Mouse (Mus musculus) embryonic stem cell, embryonic (primary cell): Measurements from ENCODE around the gene Dapk2.

ENCODE experiments used
- CTCF ChIA-PET, 4 experiments: fragments of 300-600 bp in 2 of 4; fragments of 350-600 bp in 2 of 4; sonication (Branson Sonifier 250); formaldehyde crosslinking; loops; one replicate each; lab custom pipeline; 2022; ENCODE audit warnings: inconsistent platforms in 2 of 4; lab: Charles Lee
- POLR2A ChIA-PET, 4 experiments: fragments of 300-600 bp in 2 of 4; fragments of 350-600 bp in 2 of 4; sonication (Branson Sonifier 250); formaldehyde crosslinking; loops; one replicate each; lab custom pipeline; 2022; ENCODE audit warnings: antibody characterized with exemption in 4 of 4, inconsistent platforms in 1 of 4; lab: Charles Lee

Gene Dapk2

GRCm38 (mm10) chr9:66294227-66294626 lies 136.2 kb downstream of the Dapk2 start:
- CTCF ChIA-PET: interaction anchor here in 2 of 4 experiments (0.6 to 1.6 kb wide), 3 partner anchors 23 to 1523 kb away, joined by 3 to 8 read pairs (median 4); no protein-coding TSS in a partner anchor
- POLR2A ChIA-PET: interaction anchor here in 1 of 4 experiments (0.7 kb wide), 1 partner anchor 388 kb away, joined by 3 read pairs; no protein-coding TSS in a partner anchor

GRCm38 (mm10) chr9:66294980-66295410 lies 137.0 kb downstream of the Dapk2 start:
- CTCF ChIA-PET: interaction anchor here in 3 of 4 experiments (0.5 to 1.6 kb wide), 5 partner anchors 11 to 360 kb away, joined by 3 to 8 read pairs (median 4); no protein-coding TSS in a partner anchor
- POLR2A ChIA-PET: no interaction called here

- CTCF ChIA-PET: interaction anchor here in 1 of 4 experiments (0.9 kb wide), 1 partner anchor 11 kb away, joined by 3 read pairs; no protein-coding TSS in a partner anchor
- POLR2A ChIA-PET: no interaction called here
Observed at GRCm38 (mm10) chr9:66295577-66296120, 137.6 kb downstream of the Dapk2 start.

GRCm38 (mm10) chr9:66298783-66299182 lies 140.8 kb downstream of the Dapk2 start:
- ChIA-PET POLR2A (no interaction called here), CTCF (no interaction called here)

GRCm38 (mm10) chr9:66300448-66301027 lies 142.5 kb downstream of the Dapk2 start:
- ChIA-PET POLR2A (no interaction called here), CTCF (no interaction called here)

GRCm38 (mm10) chr9:66304320-66305090 lies 146.5 kb downstream of the Dapk2 start:
- ChIA-PET POLR2A (no interaction called here), CTCF (interaction anchor here in 3 of 4 experiments (0.5 to 1.1 kb wide), 3 partner anchors 21 to 1112 kb away, joined by 4 to 6 read pairs (median 4); no protein-coding TSS in a partner anchor)

GRCm38 (mm10) chr9:66305121-66306112 lies 147.4 kb downstream of the Dapk2 start:
- POLR2A ChIA-PET: no interaction called here
- CTCF ChIA-PET: interaction anchor here in 3 of 4 experiments (0.5 to 1.1 kb wide), 3 partner anchors 22 to 679 kb away, joined by 3 to 6 read pairs (median 4); no protein-coding TSS in a partner anchor

- ChIA-PET POLR2A (no interaction called here), CTCF (interaction anchor here in 1 of 4 experiments (0.6 kb wide), 1 partner anchor 496 kb away, joined by 5 read pairs; no protein-coding TSS in a partner anchor)
Observed at GRCm38 (mm10) chr9:66306414-66306813, 148.4 kb downstream of the Dapk2 start.

GRCm38 (mm10) chr9:66307341-66307740 lies 149.3 kb downstream of the Dapk2 start:
- ChIA-PET CTCF (interaction anchor here in 2 of 4 experiments (0.6 to 0.7 kb wide), 2 partner anchors 27 to 495 kb away, joined by 3 to 5 read pairs; no protein-coding TSS in a partner anchor), POLR2A (interaction anchor here in 3 of 4 experiments (0.8 to 0.9 kb wide), 3 partner anchors 10 to 216 kb away, joined by 3 to 4 read pairs (median 3); no protein-coding TSS in a partner anchor)

- ChIA-PET POLR2A (no interaction called here), CTCF (no interaction called here)
Observed at GRCm38 (mm10) chr9:66308741-66309140, 150.7 kb downstream of the Dapk2 start.

- CTCF ChIA-PET: no interaction called here
Observed at GRCm38 (mm10) chr9:66311458-66311857, 153.4 kb downstream of the Dapk2 start.

GRCm38 (mm10) chr9:66316603-66317002 lies 158.6 kb downstream of the Dapk2 start:
- ChIA-PET POLR2A (interaction anchor here in 1 of 4 experiments (1.4 kb wide), 1 partner anchor 9 kb away, joined by 3 read pairs; no protein-coding TSS in a partner anchor), CTCF (no interaction called here)

More at GRCm38 (mm10) chr9:66311458-66311857, 153.4 kb downstream of the Dapk2 start:
- POLR2A ChIA-PET: no interaction called here
